8 mouse cellular contexts compared by ENCODE assay signal in genomic region chr9:72968349-72969061, GRCm38 (mm10). TPM values are rescaled to one million over a fixed set of nuclear protein-coding genes. Genes with fewer than 3 reads are reported as not detected.
A peak's percentile ranks its signal among the peaks of the same experiment; 100 is the strongest.
DNase-seq lines count a peak whose midpoint lies in the region; ATAC-seq and TF ChIP-seq lines count a peak whose summit lies in the region.

No protein-coding gene starts in this region.

- TF ChIP-seq POLR2A in cortical plate, adult 2 months (IDR thresholded peaks at IDR 0.05; ENCODE audit: extremely low read depth, insufficient read depth, low read length), result no peak

- H3K4me2 ChIP-seq in heart, embryonic 16.5 days (ENCODE audit: low read depth, low read length), result no peak overlapping the region

- intact Hi-C loops in gastrocnemius, postnatal 14 days (cut with DNase I; ENCODE audit: low total_unique reads), result loop anchor here (10.0 kb wide), 1 partner anchor 126 kb away; no protein-coding TSS in a partner anchor

- 29% methylated on average over 11 of the region's 11 CpGs for WGBS in heart, embryonic 16.5 days

- H3K4me3 ChIP-seq in cortical plate, adult 2 months (ENCODE audit: insufficient read depth, low read length), result no peak overlapping the region
- no peak overlapping the region for H3K4me3 ChIP-seq in heart, embryonic 16.5 days (ENCODE audit: low read length)

- peaks cover 2% of the 10 kb centered on the region for H3K4me1 ChIP-seq in cortical plate, adult 2 months (ENCODE audit: control insufficient read depth, insufficient read depth, low read length)
- H3K4me1 ChIP-seq in heart, embryonic 16.5 days (ENCODE audit: control insufficient read depth, insufficient read depth, low read length), result no peaks in the 10 kb centered on the region

- DNase-seq in B cell, adult 2 months, result peak; percentile 50 to 57
- peak; percentile 88 for DNase-seq in R1 (ENCODE audit: low read depth, low spot score)
- peak; percentile 31 to 57 for DNase-seq in kidney, postnatal 4 days
- DNase-seq in lung, adult 18-20 months, result peak; percentile 50 to 65
- peak; percentile 72 for DNase-seq in retina, embryonic 14.5 days (ENCODE audit: low spot score)
- no peak for DNase-seq in gastrocnemius, postnatal 14 days

- H3K9ac ChIP-seq in heart, embryonic 16.5 days (ENCODE audit: low read length), result no peak overlapping the region

- no peaks in the 10 kb centered on the region for H3K36me3 ChIP-seq in heart, embryonic 16.5 days (ENCODE audit: control insufficient read depth, insufficient read depth)

- no peaks in the 10 kb centered on the region for H3K9me3 ChIP-seq in heart, embryonic 16.5 days (replicated peaks; ENCODE audit: control insufficient read depth, low read length)

- peak overlapping the region; percentile 5; the same call in 1 of the 2 replicates for H3K27ac ChIP-seq in cortical plate, adult 2 months (ENCODE audit: insufficient read depth, low read length)
- no peak overlapping the region for H3K27ac ChIP-seq in heart, embryonic 16.5 days (ENCODE audit: low read length)

- no peaks in the 10 kb centered on the region for H3K27me3 ChIP-seq in heart, embryonic 16.5 days (ENCODE audit: control insufficient read depth, insufficient read depth, low read length)

- TF ChIP-seq CTCF in cortical plate, adult 2 months (IDR thresholded peaks at IDR 0.05; ENCODE audit: extremely low read depth, insufficient read depth, low read length), result peak; percentile 75

- peak; percentile 52; the same call in 1 of the 2 replicates for ATAC-seq in heart, embryonic 16.5 days (replicated peaks; ENCODE audit: extremely low read depth, insufficient read depth, low FRiP score)

RNA-seq across cellular contexts. Expression of gene Gm44503, which starts 9.9 kb away (rescaled TPM):
- not detected in 2 replicates for polyA plus RNA-seq in cortical plate, adult 2 months (2012; rRNA removed)
- polyA plus RNA-seq in heart, embryonic 16.5 days (2015; fragmentation: Nextera tagmentation; extraction: Ambion mirVana), result not detected in 2 replicates
- not detected for total RNA-seq in gastrocnemius, postnatal 14 days (2021)

RNA-seq across cellular contexts. Expression of gene Dyx1c1, which starts 9.9 kb away (rescaled TPM):
- 1.7 and 2.0 TPM in 2 replicates for polyA plus RNA-seq in cortical plate, adult 2 months (2012; rRNA removed)
- 0.45 and 0.84 TPM in 2 replicates for polyA plus RNA-seq in heart, embryonic 16.5 days (2015; fragmentation: Nextera tagmentation; extraction: Ambion mirVana)
- total RNA-seq in gastrocnemius, postnatal 14 days (2021), result under 1 TPM; 0.43 to 0.60 TPM

RNA-seq across cellular contexts. Expression of gene Ccpg1os, which starts 16.7 kb away (rescaled TPM):
- polyA plus RNA-seq in cortical plate, adult 2 months (2012; rRNA removed), result 16.6 and 18.3 TPM in 2 replicates
- 16.2 and 16.4 TPM in 2 replicates for polyA plus RNA-seq in heart, embryonic 16.5 days (2015; fragmentation: Nextera tagmentation; extraction: Ambion mirVana)
- 1 to 10 TPM; 5.9 to 6.7 TPM for total RNA-seq in gastrocnemius, postnatal 14 days (2021)

RNA-seq across cellular contexts. Expression of gene Ccpg1, which starts 16.7 kb away (rescaled TPM):
- 70.8 and 81.8 TPM in 2 replicates for polyA plus RNA-seq in cortical plate, adult 2 months (2012; rRNA removed)
- polyA plus RNA-seq in heart, embryonic 16.5 days (2015; fragmentation: Nextera tagmentation; extraction: Ambion mirVana), result 30.0 and 35.8 TPM in 2 replicates
- 10 to 100 TPM; 32.3 to 36.7 TPM for total RNA-seq in gastrocnemius, postnatal 14 days (2021)

RNA-seq across cellular contexts. Expression of gene Pygo1, which starts 43.1 kb away (rescaled TPM):
- polyA plus RNA-seq in cortical plate, adult 2 months (2012; rRNA removed), result 7.7 and 8.5 TPM in 2 replicates
- polyA plus RNA-seq in heart, embryonic 16.5 days (2015; fragmentation: Nextera tagmentation; extraction: Ambion mirVana), result 1.9 TPM in 2 replicates
- total RNA-seq in gastrocnemius, postnatal 14 days (2021), result 1 to 10 TPM; 4.0 to 6.2 TPM
